Mouse (Mus musculus): ENCODE measurements around the gene Lmf2. TPM values are rescaled to one million over a fixed set of nuclear protein-coding genes. Genes with fewer than 3 reads are reported as not detected.

The Lmf2 gene
- polyA plus RNA-seq, 1 experiment from 2014 or later: 54.5 TPM

DNA sequence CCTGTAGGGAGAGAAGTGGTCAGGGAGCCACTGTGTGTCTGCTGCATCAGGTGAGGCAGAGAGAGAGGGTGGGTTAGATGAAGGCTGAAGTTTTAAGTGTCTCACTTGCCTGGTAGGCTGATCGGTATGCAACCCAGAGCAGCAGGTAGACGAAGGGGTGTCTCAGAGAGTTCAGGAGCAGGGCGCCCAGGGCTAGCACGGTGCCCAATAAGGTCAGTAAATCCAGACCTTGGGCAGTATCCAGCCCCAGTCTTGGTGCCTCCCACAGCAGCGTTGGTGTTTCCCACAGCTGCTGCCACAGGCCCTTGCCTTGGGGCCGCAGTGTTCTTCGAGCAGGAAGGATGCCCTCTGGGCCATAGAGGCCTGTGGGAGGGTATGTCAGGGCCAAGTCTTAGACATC, 1.0 kb downstream of the Lmf2 start:
- WGBS: 73% methylated on average over 7 of the region's 7 CpGs
- H3K9me3 ChIP-seq (replicated peaks; ENCODE audit: control insufficient read depth, low read length): no peaks in the 10 kb centered on the region
- H3K9ac ChIP-seq (ENCODE audit: low read length): peak overlapping the region; percentile 96
- peaks cover 35% of the 10 kb centered on the region for H3K36me3 ChIP-seq (ENCODE audit: control insufficient read depth, insufficient read depth)
- H3K4me2 ChIP-seq (ENCODE audit: low read depth, low read length): peak overlapping the region; percentile 92
- no peak for ATAC-seq (replicated peaks; ENCODE audit: extremely low read depth, insufficient read depth, low FRiP score)
- peak overlapping the region; percentile 94 for H3K4me3 ChIP-seq (ENCODE audit: low read length)
- no peak overlapping the region for H3K27ac ChIP-seq (ENCODE audit: low read length)
- H3K4me1 ChIP-seq (ENCODE audit: control insufficient read depth, insufficient read depth, low read length): peaks cover 28% of the 10 kb centered on the region
- H3K27me3 ChIP-seq (ENCODE audit: control insufficient read depth, insufficient read depth, low read length): no peaks in the 10 kb centered on the region

DNA sequence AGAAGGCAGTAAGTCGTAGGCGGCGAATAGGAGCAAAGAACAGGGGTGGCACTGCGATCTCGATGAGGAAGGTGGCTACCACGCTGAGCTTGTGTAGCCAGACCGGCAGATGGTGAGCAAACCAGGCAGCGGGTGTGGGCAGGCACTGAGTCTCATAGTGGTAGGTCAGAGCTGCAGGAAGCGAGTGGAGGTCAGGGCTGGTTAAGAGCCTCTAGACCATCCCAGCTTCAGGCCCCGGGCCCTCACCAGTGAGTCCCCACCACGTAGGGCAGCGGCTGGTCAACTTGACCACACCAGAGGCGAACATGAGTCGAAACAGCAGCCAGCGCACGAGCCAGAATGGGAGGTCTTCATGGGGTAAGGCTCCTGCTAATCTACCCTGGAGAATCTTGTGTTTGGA, 1.6 kb downstream of the Lmf2 start:
- no peak for ATAC-seq (replicated peaks; ENCODE audit: extremely low read depth, insufficient read depth, low FRiP score)
- 92% methylated on average over 16 of the region's 16 CpGs for WGBS
- H3K9me3 ChIP-seq (replicated peaks; ENCODE audit: control insufficient read depth, low read length): no peaks in the 10 kb centered on the region
- H3K27ac ChIP-seq (ENCODE audit: low read length): no peak overlapping the region
- H3K36me3 ChIP-seq (ENCODE audit: control insufficient read depth, insufficient read depth): peaks cover 35% of the 10 kb centered on the region
- H3K4me3 ChIP-seq (ENCODE audit: low read length): no peak overlapping the region
- H3K4me1 ChIP-seq (ENCODE audit: control insufficient read depth, insufficient read depth, low read length): peaks cover 27% of the 10 kb centered on the region
- no peaks in the 10 kb centered on the region for H3K27me3 ChIP-seq (ENCODE audit: control insufficient read depth, insufficient read depth, low read length)
- H3K4me2 ChIP-seq (ENCODE audit: low read depth, low read length): no peak overlapping the region; the same call in 1 of the 2 replicates
- H3K9ac ChIP-seq (ENCODE audit: low read length): no peak overlapping the region; the same call in 1 of the 2 replicates

DNA sequence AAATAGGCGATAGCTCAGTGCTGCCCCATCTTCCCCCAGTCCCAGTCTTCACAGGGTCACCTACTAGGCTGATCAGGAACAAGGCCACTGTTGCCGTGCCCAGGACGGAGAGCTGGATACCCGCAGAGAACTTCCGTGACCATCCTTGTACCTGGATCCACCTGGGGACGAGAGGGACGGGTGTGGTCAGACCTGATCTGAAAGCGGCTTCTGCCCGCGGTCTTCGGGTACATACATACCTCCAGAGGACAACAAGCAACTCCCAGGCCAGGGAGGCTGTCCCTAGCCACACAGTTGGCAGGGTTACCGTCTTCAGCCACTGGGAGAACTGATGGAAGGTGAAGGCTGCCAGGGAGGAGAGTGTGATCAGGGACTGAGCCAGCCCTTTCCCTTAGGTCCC, 2.7 kb downstream of the Lmf2 start:
- no peak overlapping the region for H3K4me3 ChIP-seq (ENCODE audit: low read length)
- WGBS: 93% methylated on average over 12 of the region's 12 CpGs
- H3K4me2 ChIP-seq (ENCODE audit: low read depth, low read length): no peak overlapping the region

DNA sequence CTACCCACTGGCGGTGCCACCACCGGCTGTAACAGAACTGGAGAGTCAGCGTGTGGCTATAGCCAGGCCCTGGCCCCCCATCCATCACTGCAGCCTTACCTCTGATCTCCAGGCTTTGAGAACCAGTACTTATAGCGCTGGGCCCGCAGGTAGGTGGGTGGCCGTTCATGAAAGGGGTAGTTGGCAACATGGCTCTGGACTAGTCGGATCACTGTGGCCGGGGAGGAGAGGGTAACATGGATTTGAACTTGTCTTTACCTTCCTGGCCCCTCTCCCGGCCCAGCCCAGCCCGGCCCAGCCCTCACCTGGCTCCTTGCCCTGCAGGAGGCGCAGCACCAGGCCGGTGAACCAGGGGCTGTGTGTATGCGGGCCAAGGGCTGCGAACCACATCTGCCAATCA, 3.4 kb downstream of the Lmf2 start:
- no peak for ATAC-seq (replicated peaks; ENCODE audit: extremely low read depth, insufficient read depth, low FRiP score)
- Histone ChIP-seq H3K9me3 (replicated peaks; ENCODE audit: control insufficient read depth, low read length) (no peaks in the 10 kb centered on the region), H3K4me3 (ENCODE audit: low read length) (no peak overlapping the region), H3K36me3 (ENCODE audit: control insufficient read depth, insufficient read depth) (peaks cover 33% of the 10 kb centered on the region), H3K9ac (ENCODE audit: low read length) (no peak overlapping the region), H3K27ac (ENCODE audit: low read length) (no peak overlapping the region), H3K27me3 (ENCODE audit: control insufficient read depth, insufficient read depth, low read length) (no peaks in the 10 kb centered on the region), H3K4me2 (ENCODE audit: low read depth, low read length) (no peak overlapping the region), H3K4me1 (ENCODE audit: control insufficient read depth, insufficient read depth, low read length) (peaks cover 16% of the 10 kb centered on the region)
- 91% methylated on average over 14 of the region's 14 CpGs for WGBS

More for the DNA sequence above, 2.7 kb downstream of the Lmf2 start:
- no peak for ATAC-seq (replicated peaks; ENCODE audit: extremely low read depth, insufficient read depth, low FRiP score)
- Histone ChIP-seq H3K9me3 (replicated peaks; ENCODE audit: control insufficient read depth, low read length) (no peaks in the 10 kb centered on the region), H3K27ac (ENCODE audit: low read length) (no peak overlapping the region), H3K27me3 (ENCODE audit: control insufficient read depth, insufficient read depth, low read length) (no peaks in the 10 kb centered on the region), H3K4me1 (ENCODE audit: control insufficient read depth, insufficient read depth, low read length) (peaks cover 22% of the 10 kb centered on the region), H3K9ac (ENCODE audit: low read length) (no peak overlapping the region), H3K36me3 (ENCODE audit: control insufficient read depth, insufficient read depth) (peaks cover 33% of the 10 kb centered on the region)

DNA sequence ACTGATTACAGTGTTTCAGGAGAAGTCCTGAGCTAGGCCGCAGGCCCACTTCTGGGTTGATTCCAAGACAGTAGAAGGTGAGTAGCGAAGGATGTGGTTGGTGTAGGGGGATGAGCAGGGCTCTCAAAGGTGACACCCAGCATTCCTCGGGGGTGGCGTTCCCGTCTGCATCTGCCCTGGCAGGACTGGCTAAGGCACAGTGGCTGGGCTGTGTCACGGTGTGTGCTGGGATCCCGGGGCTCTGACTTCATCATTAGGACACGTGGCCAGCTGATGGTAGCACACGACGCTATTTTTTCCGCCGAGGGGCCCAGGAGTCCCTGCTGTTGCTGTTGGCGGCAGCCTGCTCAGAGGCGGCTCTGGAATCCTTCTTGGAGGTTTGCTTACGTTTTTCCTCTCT, 4.2 kb downstream of the Lmf2 start:
- no peak for ATAC-seq (replicated peaks; ENCODE audit: extremely low read depth, insufficient read depth, low FRiP score)
- Histone ChIP-seq H3K4me2 (ENCODE audit: low read depth, low read length) (no peak overlapping the region), H3K36me3 (ENCODE audit: control insufficient read depth, insufficient read depth) (peaks cover 33% of the 10 kb centered on the region), H3K4me1 (ENCODE audit: control insufficient read depth, insufficient read depth, low read length) (peaks cover 11% of the 10 kb centered on the region), H3K9me3 (replicated peaks; ENCODE audit: control insufficient read depth, low read length) (no peaks in the 10 kb centered on the region), H3K27me3 (ENCODE audit: control insufficient read depth, insufficient read depth, low read length) (no peaks in the 10 kb centered on the region), H3K27ac (ENCODE audit: low read length) (no peak overlapping the region), H3K9ac (ENCODE audit: low read length) (no peak overlapping the region), H3K4me3 (ENCODE audit: low read length) (no peak overlapping the region)
- WGBS: 75% methylated on average over 15 of the region's 15 CpGs

DNA sequence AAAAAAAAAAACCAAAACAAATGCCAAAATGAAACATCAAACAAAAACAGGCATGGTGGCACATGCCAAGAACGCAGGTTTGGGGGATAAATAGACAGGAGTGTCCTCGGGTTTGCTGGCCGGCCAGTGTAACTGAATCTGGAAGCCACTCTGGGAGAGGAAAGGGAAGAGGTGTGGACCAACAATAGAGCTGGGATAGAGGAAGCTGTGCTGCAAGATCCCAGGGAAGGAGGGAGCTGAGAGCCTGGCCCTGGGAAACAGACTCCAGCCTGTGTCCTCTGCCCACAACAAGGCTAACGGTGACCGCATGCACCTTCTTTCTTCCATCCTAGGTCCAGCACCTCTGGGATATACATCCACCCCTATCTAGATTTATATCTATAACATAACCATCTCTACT, 5.0 kb downstream of the Lmf2 start:
- no peak for ATAC-seq (replicated peaks; ENCODE audit: extremely low read depth, insufficient read depth, low FRiP score)
- H3K36me3 ChIP-seq (ENCODE audit: control insufficient read depth, insufficient read depth): peaks cover 33% of the 10 kb centered on the region

DNA sequence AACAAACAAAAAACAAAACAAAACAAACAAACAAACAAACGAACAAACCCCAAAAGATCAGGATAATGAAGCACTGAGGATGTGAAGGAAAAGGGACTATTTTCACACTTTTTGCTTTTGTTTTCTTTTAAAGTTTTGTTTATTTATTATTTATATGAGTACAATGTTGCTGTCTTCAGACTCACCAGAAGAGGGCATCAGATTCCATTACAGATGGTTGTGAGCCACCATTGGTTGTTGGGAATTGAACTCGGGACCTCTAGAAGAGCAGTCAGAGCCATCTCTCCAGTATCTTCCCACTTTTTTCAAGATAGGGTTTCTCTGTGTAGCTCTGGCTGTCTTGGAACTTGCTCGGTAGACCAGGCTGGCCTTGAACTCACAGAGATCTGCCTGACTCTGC, 12.1 kb downstream of the Lmf2 start:
- 75% methylated on average over 3 of the region's 3 CpGs for WGBS
- no peaks in the 10 kb centered on the region for H3K4me1 ChIP-seq (ENCODE audit: control insufficient read depth, insufficient read depth, low read length)
- no peak overlapping the region for H3K27ac ChIP-seq (ENCODE audit: low read length)
- H3K27me3 ChIP-seq (ENCODE audit: control insufficient read depth, insufficient read depth, low read length): no peaks in the 10 kb centered on the region
- H3K9me3 ChIP-seq (replicated peaks; ENCODE audit: control insufficient read depth, low read length): no peaks in the 10 kb centered on the region
- H3K4me3 ChIP-seq (ENCODE audit: low read length): no peak overlapping the region
- ATAC-seq (replicated peaks; ENCODE audit: extremely low read depth, insufficient read depth, low FRiP score): no peak
- no peak overlapping the region for H3K9ac ChIP-seq (ENCODE audit: low read length)
- H3K36me3 ChIP-seq (ENCODE audit: control insufficient read depth, insufficient read depth): no peaks in the 10 kb centered on the region
- no peak overlapping the region for H3K4me2 ChIP-seq (ENCODE audit: low read depth, low read length)

More for the DNA sequence above, 5.0 kb downstream of the Lmf2 start:
- 80% methylated on average over 5 of the region's 5 CpGs for WGBS
- H3K27ac ChIP-seq (ENCODE audit: low read length): peak overlapping the region; percentile 32; the same call in 1 of the 2 replicates
- H3K4me3 ChIP-seq (ENCODE audit: low read length): no peak overlapping the region
- no peak overlapping the region for H3K9ac ChIP-seq (ENCODE audit: low read length)
- no peak overlapping the region for H3K4me2 ChIP-seq (ENCODE audit: low read depth, low read length)
- peaks cover 11% of the 10 kb centered on the region for H3K4me1 ChIP-seq (ENCODE audit: control insufficient read depth, insufficient read depth, low read length)
- no peaks in the 10 kb centered on the region for H3K27me3 ChIP-seq (ENCODE audit: control insufficient read depth, insufficient read depth, low read length)
- H3K9me3 ChIP-seq (replicated peaks; ENCODE audit: control insufficient read depth, low read length): no peaks in the 10 kb centered on the region

DNA sequence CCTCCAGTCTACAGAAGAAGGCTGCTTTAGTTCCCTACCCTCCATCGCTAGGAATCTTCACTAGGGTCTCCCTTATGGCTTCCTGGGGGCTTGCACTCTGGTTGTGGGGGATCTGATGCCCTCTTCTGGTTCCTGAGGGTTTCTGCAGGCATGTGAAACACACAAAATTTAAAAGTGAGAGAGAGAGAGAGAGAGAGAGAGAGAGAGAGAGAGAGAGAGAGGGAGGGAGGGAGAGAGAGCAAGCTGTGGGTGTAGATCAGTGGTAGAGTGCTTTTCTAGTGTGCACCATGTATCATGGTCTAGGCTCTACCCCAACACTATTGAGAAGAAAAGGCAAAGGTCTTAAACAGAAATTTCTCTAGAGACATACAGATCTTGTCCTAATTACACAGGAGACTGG, 13.8 kb downstream of the Lmf2 start:
- no peak for ATAC-seq (replicated peaks; ENCODE audit: extremely low read depth, insufficient read depth, low FRiP score)
- no peaks in the 10 kb centered on the region for H3K27me3 ChIP-seq (ENCODE audit: control insufficient read depth, insufficient read depth, low read length)
- no peaks in the 10 kb centered on the region for H3K4me1 ChIP-seq (ENCODE audit: control insufficient read depth, insufficient read depth, low read length)
- no peak overlapping the region for H3K9ac ChIP-seq (ENCODE audit: low read length)
- no peak overlapping the region for H3K27ac ChIP-seq (ENCODE audit: low read length)
- H3K36me3 ChIP-seq (ENCODE audit: control insufficient read depth, insufficient read depth): no peaks in the 10 kb centered on the region
- 33% methylated on average over 1 of the region's 1 CpGs for WGBS
- H3K9me3 ChIP-seq (replicated peaks; ENCODE audit: control insufficient read depth, low read length): no peaks in the 10 kb centered on the region
- H3K4me2 ChIP-seq (ENCODE audit: low read depth, low read length): no peak overlapping the region
- no peak overlapping the region for H3K4me3 ChIP-seq (ENCODE audit: low read length)

DNA sequence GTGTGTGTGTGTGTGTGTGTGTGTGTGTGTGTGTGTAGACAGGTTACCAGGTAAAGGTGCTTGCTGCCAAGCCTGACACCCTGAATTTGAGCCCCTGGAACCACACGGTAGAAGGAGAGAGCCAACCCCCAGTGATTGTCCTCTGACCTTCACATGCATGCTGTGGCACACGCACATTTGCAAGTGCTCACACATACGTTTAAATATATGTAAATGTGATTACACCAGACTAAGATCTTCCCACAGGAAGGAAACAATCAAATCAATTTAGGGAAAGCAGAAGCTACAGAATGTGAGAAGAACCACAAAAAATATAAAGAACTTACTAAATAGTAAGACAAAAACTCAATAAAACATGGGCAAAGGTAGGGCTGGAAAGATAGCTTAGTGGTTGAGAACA, 15.3 kb downstream of the Lmf2 start:
- ATAC-seq (replicated peaks; ENCODE audit: extremely low read depth, insufficient read depth, low FRiP score): no peak
- Histone ChIP-seq H3K9ac (ENCODE audit: low read length) (no peak overlapping the region), H3K36me3 (ENCODE audit: control insufficient read depth, insufficient read depth) (no peaks in the 10 kb centered on the region), H3K4me3 (ENCODE audit: low read length) (no peak overlapping the region), H3K4me2 (ENCODE audit: low read depth, low read length) (no peak overlapping the region), H3K9me3 (replicated peaks; ENCODE audit: control insufficient read depth, low read length) (no peaks in the 10 kb centered on the region), H3K27ac (ENCODE audit: low read length) (no peak overlapping the region), H3K27me3 (ENCODE audit: control insufficient read depth, insufficient read depth, low read length) (no peaks in the 10 kb centered on the region), H3K4me1 (ENCODE audit: control insufficient read depth, insufficient read depth, low read length) (no peaks in the 10 kb centered on the region)
- WGBS: 74% methylated on average over 3 of the region's 3 CpGs

DNA sequence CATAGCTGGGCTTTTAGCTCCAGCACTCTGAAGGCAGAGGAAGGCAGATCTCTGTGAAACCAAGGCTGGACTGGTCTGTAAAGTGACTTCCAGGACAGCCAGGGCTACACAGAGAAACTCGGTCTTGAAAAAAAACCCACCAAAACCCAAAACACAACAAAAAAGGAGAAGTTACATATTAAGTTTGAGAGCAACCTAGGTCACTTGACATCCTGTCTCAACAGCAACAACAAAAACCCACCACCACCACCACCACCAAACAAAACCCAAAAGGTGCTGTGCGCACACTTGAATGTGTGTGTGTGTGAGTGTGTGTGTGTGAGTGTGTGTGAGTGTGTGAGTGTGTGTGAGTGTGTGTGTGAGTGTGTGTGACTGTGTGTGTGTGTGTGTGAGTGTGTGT, 15.8 kb downstream of the Lmf2 start:
- no peak for ATAC-seq (replicated peaks; ENCODE audit: extremely low read depth, insufficient read depth, low FRiP score)
- Histone ChIP-seq H3K9ac (ENCODE audit: low read length) (no peak overlapping the region), H3K4me3 (ENCODE audit: low read length) (no peak overlapping the region), H3K27ac (ENCODE audit: low read length) (no peak overlapping the region), H3K9me3 (replicated peaks; ENCODE audit: control insufficient read depth, low read length) (no peaks in the 10 kb centered on the region), H3K36me3 (ENCODE audit: control insufficient read depth, insufficient read depth) (no peaks in the 10 kb centered on the region), H3K27me3 (ENCODE audit: control insufficient read depth, insufficient read depth, low read length) (no peaks in the 10 kb centered on the region), H3K4me2 (ENCODE audit: low read depth, low read length) (no peak overlapping the region), H3K4me1 (ENCODE audit: control insufficient read depth, insufficient read depth, low read length) (no peaks in the 10 kb centered on the region)
- WGBS: 82% methylated on average over 2 of the region's 2 CpGs

All from heart, embryonic 16.5 days (tissue).